Mouse (Mus musculus) heart, postnatal 0 days (tissue): ENCODE results near the gene Gm28635. TPM values are rescaled to one million over a fixed set of nuclear protein-coding genes. Genes with fewer than 3 reads are reported as not detected.

ENCODE experiments used
- ATAC-seq: fragments of 200-750 bp; cut with Nextera tagmentation; 2 replicates; pipeline ENCODE4 v1.8.0; 2017; ENCODE audit warnings: low read depth, moderate number of reproducible peaks, moderate library complexity; ENCODE audit not compliant: insufficient read depth
- DNase-seq: peaks from one replicate; pipeline ENCODE4 v3.0.0-alpha.2; 2016; ENCODE audit warnings: low spot score
- H3K27ac ChIP-seq: fragments of 300-500 bp; sonication (generic); 2 replicates; pipeline ENCODE4 v1.5.1; 2014; ENCODE audit warnings: low read depth, mild to moderate bottlenecking
- H3K27me3 ChIP-seq: fragments of 300-500 bp; sonication (generic); 2 replicates; pipeline ENCODE4 v1.6.1; 2014; ENCODE audit warnings: low read length, mixed read lengths; ENCODE audit not compliant: control insufficient read depth, insufficient read depth
- H3K36me3 ChIP-seq: fragments of 300-500 bp; sonication (generic); replicated peaks from 2 replicates; pipeline ENCODE4 v1.6.1; 2014; ENCODE audit warnings: low read length, mixed read lengths; ENCODE audit not compliant: control insufficient read depth, insufficient read depth
- H3K4me1 ChIP-seq: fragments of 300-500 bp; sonication (generic); 2 replicates; pipeline ENCODE4 v1.6.1; 2014; ENCODE audit warnings: antibody characterized with exemption; ENCODE audit not compliant: control insufficient read depth, insufficient read depth
- H3K4me2 ChIP-seq: fragments of 300-500 bp; sonication (generic); 2 replicates; pipeline ENCODE4 v1.6.1; 2014; ENCODE audit warnings: low read depth, mild to moderate bottlenecking, low read length, moderate library complexity
- H3K4me3 ChIP-seq: fragments of 300-500 bp; sonication (generic); 2 replicates; pipeline ENCODE4 v1.5.1; 2014; ENCODE audit warnings: low read depth, low read length
- H3K9ac ChIP-seq: fragments of 300-500 bp; sonication (generic); replicated peaks from 2 replicates; pipeline ENCODE4 v1.6.1; 2014; ENCODE audit warnings: low read depth, low read length, mixed read lengths
- H3K9me3 ChIP-seq: fragments of 300-500 bp; sonication (generic); replicated peaks from 2 replicates; pipeline ENCODE4 v1.6.1; 2016; ENCODE audit warnings: low read length; ENCODE audit not compliant: control insufficient read depth
- CTCF ChIP-seq: IDR thresholded peaks from 2 replicates; pipeline ENCODE4 v1.5.1; 2016; ENCODE audit warnings: antibody characterized with exemption, control low read depth, low read depth
- EP300 ChIP-seq: IDR thresholded peaks from 2 replicates; pipeline ENCODE4 v1.6.1; 2016; ENCODE audit warnings: antibody characterized with exemption, low read depth
- WGBS: fragments of 180-500 bp; shearing (Covaris S2); extraction: QIAGEN DNeasy Blood & Tissue Kit; methylation state at CpG from one replicate; pipeline ENCODE4 v1.1.7; 2014; 5-methylcytosine and 5-hydroxymethylcytosine counted together
- polyA plus RNA-seq: library from polyadenylated mRNA; unstranded; fragments of >200 nt; fragmentation: Nextera tagmentation; extraction: Ambion mirVana; gene quantifications from 2 replicates; pipeline ENCODE4 v1.2.1, GENCODE M21; 2015
- total RNA-seq: library from RNA; depleted of rRNA; stranded (reverse); fragments of >200 nt; gene quantifications from 2 replicates; pipeline ENCODE4 v1.2.3, GENCODE M21; 2014; ENCODE audit warnings: low replicate concordance; rRNA removed

The Gm28635 gene
- total and polyA plus RNA-seq, 2 experiments from 2014 or later = not detected

DNA sequence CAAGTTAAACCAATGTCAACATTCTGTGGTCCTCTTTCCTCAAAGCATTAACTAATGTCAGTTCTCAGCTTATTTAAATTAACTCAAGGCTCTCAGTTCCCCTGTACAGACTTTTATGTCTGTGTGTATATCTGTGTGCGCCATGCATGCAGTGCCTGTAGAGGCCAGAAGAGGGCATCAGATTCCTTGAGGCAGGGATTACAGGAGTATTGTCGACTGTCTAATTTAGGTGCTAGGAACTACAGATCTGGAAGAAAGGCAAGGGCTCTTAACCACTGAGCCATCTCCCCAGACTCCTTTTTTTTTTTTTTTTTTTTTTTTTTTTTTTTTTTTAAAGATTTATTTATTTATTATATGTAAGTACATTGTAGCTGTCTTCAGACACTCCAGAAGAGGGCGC is 96.6 kb downstream of the Gm28635 start:
- H3K27ac ChIP-seq = no peak overlapping the region
- no peak for DNase-seq
- H3K4me2 ChIP-seq = no peak overlapping the region
- 83% methylated on average over 2 of the region's 3 CpGs for WGBS
- TF ChIP-seq EP300 = no peak
- TF ChIP-seq CTCF = peak; percentile 34
- no peaks in the 10 kb centered on the region for H3K4me1 ChIP-seq
- H3K27me3 ChIP-seq = no peaks in the 10 kb centered on the region
- no peak for ATAC-seq
- no peak overlapping the region for H3K9ac ChIP-seq
- no peak overlapping the region for H3K4me3 ChIP-seq
- H3K36me3 ChIP-seq = no peaks in the 10 kb centered on the region
- H3K9me3 ChIP-seq = no peaks in the 10 kb centered on the region

DNA sequence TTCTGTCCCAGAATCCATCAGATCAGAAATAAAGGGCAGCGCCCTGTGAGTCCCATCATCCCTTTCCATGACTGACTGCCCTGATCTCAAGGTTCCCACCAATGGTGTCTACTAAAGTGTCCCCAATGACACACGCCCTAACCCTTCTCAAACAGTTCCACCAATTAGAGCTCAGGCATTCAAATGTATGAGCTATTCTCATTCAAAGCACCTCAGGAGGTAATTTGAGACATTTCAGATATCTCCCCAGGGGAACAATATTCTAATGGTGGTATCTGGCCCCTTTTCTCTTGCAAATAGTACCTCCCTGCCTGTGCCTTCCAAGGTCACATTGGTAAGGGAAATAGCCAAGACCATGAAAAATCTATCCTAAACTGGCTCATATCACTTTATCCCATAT is 98.5 kb downstream of the Gm28635 start:
- Histone ChIP-seq H3K27me3 (no peaks in the 10 kb centered on the region), H3K9me3 (no peaks in the 10 kb centered on the region), H3K4me2 (no peak overlapping the region), H3K9ac (no peak overlapping the region), H3K4me1 (no peaks in the 10 kb centered on the region), H3K36me3 (no peaks in the 10 kb centered on the region), H3K27ac (no peak overlapping the region), H3K4me3 (no peak overlapping the region)
- ATAC-seq (no peak), DNase-seq (no peak)
- no peak for TF ChIP-seq EP300
- no peak for TF ChIP-seq CTCF
- 92% methylated on average over 2 of the region's 2 CpGs for WGBS

DNA sequence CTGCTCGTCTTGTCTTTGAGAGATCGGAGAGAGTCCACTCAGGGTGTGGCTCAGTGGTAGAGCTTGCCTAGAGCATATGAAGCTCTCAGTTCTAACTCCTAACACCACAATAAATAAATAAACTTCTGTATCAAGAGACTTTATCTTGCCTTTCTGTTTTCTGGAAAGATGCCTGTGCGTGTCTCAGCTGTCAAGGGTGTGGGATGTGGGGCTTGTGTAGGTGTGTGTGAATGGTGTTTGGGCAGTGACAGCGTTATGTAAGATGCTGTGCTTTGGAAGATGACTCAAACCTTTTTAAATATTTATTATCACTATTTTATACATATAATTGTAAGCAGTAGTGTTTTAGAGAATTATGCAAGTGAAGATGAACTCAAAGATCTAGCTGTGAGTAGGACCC is 103.7 kb downstream of the Gm28635 start:
- no peak for TF ChIP-seq EP300
- ATAC-seq (no peak), DNase-seq (no peak)
- Histone ChIP-seq H3K9me3 (no peaks in the 10 kb centered on the region), H3K4me3 (no peak overlapping the region), H3K27me3 (no peaks in the 10 kb centered on the region), H3K9ac (no peak overlapping the region), H3K4me1 (no peaks in the 10 kb centered on the region), H3K4me2 (no peak overlapping the region), H3K36me3 (no peaks in the 10 kb centered on the region), H3K27ac (no peak overlapping the region)
- 84% methylated on average over 4 of the region's 4 CpGs for WGBS

DNA sequence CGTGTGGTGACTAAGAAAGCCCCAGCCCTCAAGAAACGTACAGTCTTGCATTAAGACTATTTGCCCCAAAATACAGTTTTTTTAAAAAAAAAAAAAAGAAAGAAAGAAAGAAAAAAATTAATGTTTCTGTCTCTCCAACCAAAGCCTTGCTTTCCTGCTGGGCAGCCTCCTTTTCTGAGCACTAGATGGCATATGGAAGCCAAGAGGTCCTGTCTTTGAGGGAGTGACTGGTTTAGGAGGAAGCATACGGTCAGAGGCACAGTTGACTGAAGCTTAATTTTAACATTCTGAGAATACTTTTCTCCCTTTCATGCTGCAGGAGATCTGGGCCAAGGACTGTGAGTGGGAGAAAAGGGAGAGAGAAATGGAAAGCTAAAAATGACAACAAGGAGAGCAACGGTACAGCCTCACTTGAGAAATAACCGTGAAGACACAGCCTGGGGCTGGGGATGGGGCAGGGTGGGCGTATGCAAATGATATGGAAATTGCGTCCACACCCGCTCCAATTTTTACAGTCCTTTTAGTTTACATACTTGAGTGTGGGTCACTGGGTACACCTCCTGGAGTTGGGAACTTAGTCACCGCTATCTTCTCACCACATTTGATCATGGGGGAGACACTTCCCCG is 120.8 kb downstream of the Gm28635 start:
- Histone ChIP-seq H3K4me2 (peak overlapping the region; percentile 52), H3K4me3 (peak overlapping the region; percentile 19), H3K9ac (no peak overlapping the region), H3K36me3 (no peaks in the 10 kb centered on the region), H3K9me3 (no peaks in the 10 kb centered on the region), H3K27me3 (no peaks in the 10 kb centered on the region), H3K27ac (no peak overlapping the region), H3K4me1 (0 out of 2 replicates have a peak, but pooled peaks cover 3% of the 10 kb centered on the region)
- TF ChIP-seq CTCF = peak; percentile 57
- no peak for TF ChIP-seq EP300
- ATAC-seq (no peak), DNase-seq (peak; percentile 24)
- 43% methylated on average over 10 of the region's 10 CpGs for WGBS

Other genes starting within 250 kb of the Gm28635 start
- 55.2 and 58.1 TPM in 2 replicates for gene Tfpi, start 201.3 kb downstream of the Gm28635 start, total RNA-seq
- gene Tfpi, start 201.3 kb downstream of the Gm28635 start, polyA plus RNA-seq = 58.4 and 59.5 TPM in 2 replicates
- gene Ctnnd1, start 27.3 kb downstream of the Gm28635 start, total RNA-seq = 121 and 156 TPM in 2 replicates
- gene Ctnnd1, start 27.3 kb downstream of the Gm28635 start, polyA plus RNA-seq = 26.5 and 29.8 TPM in 2 replicates
- gene Btbd18, start 19.0 kb downstream of the Gm28635 start, total RNA-seq = not detected in 2 replicates
- gene Btbd18, start 19.0 kb downstream of the Gm28635 start, polyA plus RNA-seq = 0.05 and 0.08 TPM in 2 replicates
- gene Selenoh, start 7.3 kb downstream of the Gm28635 start, total RNA-seq = 240 and 350 TPM in 2 replicates
- 137 and 149 TPM in 2 replicates for gene Selenoh, start 7.3 kb downstream of the Gm28635 start, polyA plus RNA-seq
- 8.1 and 41.5 TPM in 2 replicates for gene Med19, start 361 bp upstream of the Gm28635 start, total RNA-seq
- gene Med19, start 361 bp upstream of the Gm28635 start, polyA plus RNA-seq = 15.9 and 17.0 TPM in 2 replicates
- 82.7 and 85.6 TPM in 2 replicates for gene Tmx2, start 1.1 kb upstream of the Gm28635 start, total RNA-seq
- 151 and 159 TPM in 2 replicates for gene Tmx2, start 1.1 kb upstream of the Gm28635 start, polyA plus RNA-seq
- gene Zdhhc5, start 37.1 kb upstream of the Gm28635 start, total RNA-seq = 46.5 and 46.8 TPM in 2 replicates
- gene Zdhhc5, start 37.1 kb upstream of the Gm28635 start, polyA plus RNA-seq = 20.5 TPM in 2 replicates
- gene Clp1, start 49.3 kb upstream of the Gm28635 start, total RNA-seq = 5.2 and 5.8 TPM in 2 replicates
- gene Clp1, start 49.3 kb upstream of the Gm28635 start, polyA plus RNA-seq = 10.1 and 10.5 TPM in 2 replicates
- not detected in 2 replicates for gene Ypel4, start 56.0 kb upstream of the Gm28635 start, total RNA-seq
- 1.1 and 1.2 TPM in 2 replicates for gene Ypel4, start 56.0 kb upstream of the Gm28635 start, polyA plus RNA-seq
- gene Gm19426, start 65.6 kb upstream of the Gm28635 start, total RNA-seq = 4.3 TPM in 1 of 2 replicates, not detected in the other
- 3.0 and 3.1 TPM in 2 replicates for gene Gm19426, start 65.6 kb upstream of the Gm28635 start, polyA plus RNA-seq
- 26.3 and 31.2 TPM in 2 replicates for gene Serping1, start 97.4 kb upstream of the Gm28635 start, total RNA-seq
- gene Serping1, start 97.4 kb upstream of the Gm28635 start, polyA plus RNA-seq = 37.1 and 38.8 TPM in 2 replicates
- 40.0 and 47.0 TPM in 2 replicates for gene Ube2l6, start 120.8 kb upstream of the Gm28635 start, total RNA-seq
- gene Ube2l6, start 120.8 kb upstream of the Gm28635 start, polyA plus RNA-seq = 29.8 and 36.9 TPM in 2 replicates
- gene Smtnl1, start 144.6 kb upstream of the Gm28635 start, total RNA-seq = not detected in 2 replicates
- gene Smtnl1, start 144.6 kb upstream of the Gm28635 start, polyA plus RNA-seq = 0.07 and 0.12 TPM in 2 replicates
- gene Timm10, start 149.0 kb upstream of the Gm28635 start, total RNA-seq = 117 and 140 TPM in 2 replicates
- gene Timm10, start 149.0 kb upstream of the Gm28635 start, polyA plus RNA-seq = 129 and 133 TPM in 2 replicates
- 3.9 and 14.1 TPM in 2 replicates for gene Slc43a1, start 160.8 kb upstream of the Gm28635 start, total RNA-seq
- 2.8 and 2.9 TPM in 2 replicates for gene Slc43a1, start 160.8 kb upstream of the Gm28635 start, polyA plus RNA-seq
- 1.6 and 9.2 TPM in 2 replicates for gene Rtn4rl2, start 208.7 kb upstream of the Gm28635 start, total RNA-seq
- 0.91 and 1.1 TPM in 2 replicates for gene Rtn4rl2, start 208.7 kb upstream of the Gm28635 start, polyA plus RNA-seq